Mouse (Mus musculus) kidney, adult 2 months (tissue): ENCODE measurements around the gene Tmem151a.

Experiments used
- CTCF ChIP-seq: fragments of 200-500 bp; conservative IDR thresholded peaks from 2 replicates; pipeline ENCODE4 v1.5.1; 2011; ENCODE audit warnings: low read depth, mild to moderate bottlenecking, control low read depth, low read length, moderate library complexity, mixed read lengths; ENCODE audit not compliant: insufficient read depth, insufficient read length
- POLR2A ChIP-seq: fragments of 200-500 bp; IDR thresholded peaks from one replicate; pipeline ENCODE4 v1.6.1; 2011; ENCODE audit warnings: low read depth, low read length, control low read depth

- TF ChIP-seq CTCF (no peak), POLR2A (no peak)
Observed at GRCm38 (mm10) chr19:5051515-5051914, 33.8 kb downstream of the Tmem151a start.
